Mouse (Mus musculus) gastrocnemius, postnatal 10 days (tissue): ENCODE measurements around the gene 1700057G04Rik. TPM values are rescaled to one million over a fixed set of nuclear protein-coding genes. Genes with fewer than 3 reads are reported as not detected.

Experiments used
- DNase-seq: peaks from one replicate; pipeline ENCODE4 v3.0.0; 2021; ENCODE audit warnings: mixed read lengths
- long read RNA-seq, 2 experiments: library from polyadenylated mRNA; stranded (forward); transcript quantifications; one replicate each; pipeline ENCODE4 v2.0.0; 2021
- total RNA-seq, 2 experiments: library from RNA; stranded (reverse); gene quantifications; 2 replicates each; pipeline ENCODE4 v1.2.3; 2021

1700057G04Rik gene
- total RNA-seq: not detected
- long read RNA-seq, experiment 1: 0 reads
- long read RNA-seq, experiment 2: 0 reads

- DNase-seq: no peak
These were observed at the start of gene 1700057G04Rik for GRCm38 (mm10) chr9:92309077-92309476. 1700057G04Rik (plus strand) TSS chr9:92309377.

GRCm38 (mm10) chr9:92260481-92261159, 48.6 kb upstream of the 1700057G04Rik start:
- no peak for DNase-seq

- DNase-seq: no peak
These were observed 43.5 kb upstream of the 1700057G04Rik start for GRCm38 (mm10) chr9:92265719-92266118.

- DNase-seq: no peak
These were observed 42.5 kb upstream of the 1700057G04Rik start for GRCm38 (mm10) chr9:92266558-92267171.

- no peak for DNase-seq
These were observed 41.4 kb upstream of the 1700057G04Rik start for GRCm38 (mm10) chr9:92267732-92268131.

- DNase-seq: no peak
These were observed 39.3 kb upstream of the 1700057G04Rik start for GRCm38 (mm10) chr9:92269829-92270404.

- peak; percentile 81 for DNase-seq
These were observed 38.2 kb upstream of the 1700057G04Rik start for GRCm38 (mm10) chr9:92270927-92271326.

GRCm38 (mm10) chr9:92272650-92273049, 36.5 kb upstream of the 1700057G04Rik start:
- DNase-seq: no peak

- DNase-seq: no peak
These were observed 35.9 kb upstream of the 1700057G04Rik start for GRCm38 (mm10) chr9:92273271-92273670.

- DNase-seq: no peak
These were observed 35.0 kb upstream of the 1700057G04Rik start for GRCm38 (mm10) chr9:92273956-92274762.

GRCm38 (mm10) chr9:92275486-92276207, 33.5 kb upstream of the 1700057G04Rik start, which contains the start of gene Plscr2:
Plscr2 (plus strand) TSS chr9:92275602.
- DNase-seq: no peak

- no peak for DNase-seq
These were observed 32.8 kb upstream of the 1700057G04Rik start for GRCm38 (mm10) chr9:92276360-92276759.

GRCm38 (mm10) chr9:92280048-92280447, 29.1 kb upstream of the 1700057G04Rik start:
- DNase-seq: no peak

GRCm38 (mm10) chr9:92282563-92283171, 26.5 kb upstream of the 1700057G04Rik start:
- DNase-seq: no peak

GRCm38 (mm10) chr9:92289675-92290074, 19.5 kb upstream of the 1700057G04Rik start:
- no peak for DNase-seq

GRCm38 (mm10) chr9:92292169-92292568, 17.0 kb upstream of the 1700057G04Rik start:
- no peak for DNase-seq

- no peak for DNase-seq
These were observed 16.3 kb upstream of the 1700057G04Rik start for GRCm38 (mm10) chr9:92292922-92293321.

- DNase-seq: no peak
These were observed 15.3 kb upstream of the 1700057G04Rik start for GRCm38 (mm10) chr9:92293560-92294548.

GRCm38 (mm10) chr9:92298288-92298687, 10.9 kb upstream of the 1700057G04Rik start:
- DNase-seq: no peak

- DNase-seq: no peak
These were observed 8.0 kb upstream of the 1700057G04Rik start for GRCm38 (mm10) chr9:92301213-92301612.
